Mouse (Mus musculus) thymus, adult 2 months (tissue): ENCODE data around the gene Amigo1.

ENCODE experiments used
- CTCF ChIP-seq: fragments of 200-500 bp; IDR thresholded peaks from 2 replicates; pipeline ENCODE4 v1.5.1; 2012; ENCODE audit warnings: mild to moderate bottlenecking, control low read depth, low read length, moderate library complexity, borderline replicate concordance; ENCODE audit not compliant: control insufficient read depth, poor library complexity, insufficient read depth; ENCODE audit errors: extremely low read depth
- POLR2A ChIP-seq: fragments of 200-500 bp; IDR thresholded peaks from 2 replicates; pipeline ENCODE4 v1.6.1; 2012; ENCODE audit warnings: mild to moderate bottlenecking, low read length, control low read depth, moderate library complexity; ENCODE audit not compliant: control insufficient read depth, poor library complexity, insufficient read depth; ENCODE audit errors: extremely low read depth

DNA sequence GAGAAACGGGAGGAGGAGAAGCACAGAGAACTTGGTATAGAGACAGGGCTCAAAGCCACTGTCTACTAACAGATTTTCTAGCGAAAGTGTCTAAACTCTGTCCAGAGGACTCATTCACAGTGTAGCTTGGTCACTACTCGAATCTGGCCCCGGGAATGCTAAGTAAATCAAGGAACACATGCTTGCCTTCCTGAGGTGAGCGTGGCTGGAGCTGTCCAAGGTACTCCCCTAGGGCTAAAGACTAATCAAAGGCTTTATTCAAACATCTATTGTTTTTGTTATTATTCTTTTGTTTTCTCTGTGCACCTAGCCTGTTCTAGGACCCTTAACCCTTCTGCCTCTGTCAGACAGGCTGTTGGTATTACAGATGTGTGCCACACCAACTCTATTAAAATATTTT, 28.6 kb downstream of the Amigo1 start:
- TF ChIP-seq POLR2A (no peak), CTCF (no peak)
